Mouse (Mus musculus) liver, embryonic 15.5 days (tissue): ENCODE data around the gene 4921536K21Rik. TPM values are rescaled to one million over a fixed set of nuclear protein-coding genes. Genes with fewer than 3 reads are reported as not detected.

Experiments
- ATAC-seq: fragments of 200-750 bp; cut with Nextera tagmentation; 2 replicates; pipeline ENCODE4 v1.8.0; 2017; ENCODE audit warnings: moderate number of reproducible peaks, mild to moderate bottlenecking, moderate library complexity; ENCODE audit not compliant: insufficient read depth
- H3K27ac ChIP-seq: fragments of 300-500 bp; sonication (generic); replicated peaks from 2 replicates; pipeline ENCODE4 v1.5.1; 2015; ENCODE audit warnings: mild to moderate bottlenecking, inconsistent platforms
- H3K27me3 ChIP-seq: fragments of 300-500 bp; sonication (generic); 2 replicates; pipeline ENCODE4 v1.6.1; 2015; ENCODE audit warnings: mild to moderate bottlenecking, inconsistent platforms
- H3K36me3 ChIP-seq: fragments of 300-500 bp; sonication (generic); replicated peaks from 2 replicates; pipeline ENCODE4 v1.6.1; 2015; ENCODE audit warnings: moderate library complexity, mild to moderate bottlenecking, inconsistent platforms
- H3K4me1 ChIP-seq: fragments of 300-500 bp; sonication (generic); replicated peaks from 2 replicates; pipeline ENCODE4 v1.6.1; 2015; ENCODE audit warnings: inconsistent platforms
- H3K4me2 ChIP-seq: fragments of 300-500 bp; sonication (generic); 2 replicates; pipeline ENCODE4 v1.6.1; 2015; ENCODE audit warnings: moderate library complexity, mild to moderate bottlenecking, inconsistent platforms
- H3K4me3 ChIP-seq: fragments of 300-500 bp; sonication (generic); replicated peaks from 2 replicates; pipeline ENCODE4 v1.5.1; 2015; ENCODE audit warnings: mild to moderate bottlenecking, inconsistent platforms
- H3K9ac ChIP-seq: fragments of 300-500 bp; sonication (generic); 2 replicates; pipeline ENCODE4 v1.6.1; 2015; ENCODE audit warnings: moderate library complexity, mild to moderate bottlenecking, inconsistent platforms
- H3K9me3 ChIP-seq: fragments of 300-500 bp; sonication (generic); replicated peaks from 2 replicates; pipeline ENCODE4 v1.6.1; 2016; ENCODE audit warnings: inconsistent platforms
- WGBS: fragments of 180-500 bp; shearing (Covaris S2); methylation state at CpG from one replicate; pipeline ENCODE4 v1.1.7; 2015; ENCODE audit warnings: mixed read lengths; ENCODE audit not compliant: insufficient replicate concordance; 5-methylcytosine and 5-hydroxymethylcytosine counted together
- polyA plus RNA-seq: library from polyadenylated mRNA; unstranded; fragments of >200 nt; fragmentation: Nextera tagmentation; extraction: Ambion mirVana; gene quantifications from 2 replicates; pipeline ENCODE4 v1.2.1, GENCODE M21; 2015

Gene 4921536K21Rik
- polyA plus RNA-seq: not detected in 2 replicates

GRCm38 (mm10) chr11:3894406-3895281 is at the start of gene 4921536K21Rik, which contains the start of gene Dusp18:
Gene 4921536K21Rik, minus strand, starts transcription at chr11:3895098.
Gene Dusp18, plus strand, starts transcription at chr11:3895240.
- H3K36me3 ChIP-seq: no peaks in the 10 kb centered on the region
- 6% methylated on average over 46 of the region's 46 CpGs for WGBS
- H3K4me1 ChIP-seq: peaks cover 13% of the 10 kb centered on the region
- no peaks in the 10 kb centered on the region for H3K9me3 ChIP-seq
- H3K27ac ChIP-seq: no peak within 1 kb of the TSS
- peak within 1 kb of the TSS; percentile 73 for H3K4me2 ChIP-seq
- ATAC-seq: peak; percentile 87
- H3K4me3 ChIP-seq: peak within 1 kb of the TSS; percentile 50
- no peaks in the 10 kb centered on the region; the same call in 1 of the 2 replicates for H3K27me3 ChIP-seq
- H3K9ac ChIP-seq: 0 out of 2 replicates have a peak within 1 kb of the TSS, but pooled peaks have one; percentile 21

- peaks cover 21% of the 10 kb centered on the region for H3K27me3 ChIP-seq
- no peak overlapping the region for H3K9ac ChIP-seq
- H3K9me3 ChIP-seq: no peaks in the 10 kb centered on the region
- no peaks in the 10 kb centered on the region for H3K36me3 ChIP-seq
- H3K4me1 ChIP-seq: no peaks in the 10 kb centered on the region
- no peak for ATAC-seq
- H3K4me3 ChIP-seq: no peak overlapping the region
- no peak overlapping the region for H3K27ac ChIP-seq
- 73% methylated on average over 7 of the region's 7 CpGs for WGBS
- no peak overlapping the region for H3K4me2 ChIP-seq
Observed at GRCm38 (mm10) chr11:3941371-3941770, 46.5 kb upstream of the 4921536K21Rik start.

GRCm38 (mm10) chr11:3937321-3937874 is 42.5 kb upstream of the 4921536K21Rik start:
- no peaks in the 10 kb centered on the region for H3K36me3 ChIP-seq
- no peak for ATAC-seq
- WGBS: 71% methylated on average over 13 of the region's 13 CpGs
- no peak overlapping the region for H3K9ac ChIP-seq
- H3K4me1 ChIP-seq: 0 out of 2 replicates have a peak, but pooled peaks cover 2% of the 10 kb centered on the region
- H3K27me3 ChIP-seq: peaks cover 3% of the 10 kb centered on the region; the same call in 1 of the 2 replicates
- no peak overlapping the region for H3K4me2 ChIP-seq
- no peak overlapping the region for H3K27ac ChIP-seq
- H3K4me3 ChIP-seq: no peak overlapping the region
- H3K9me3 ChIP-seq: no peaks in the 10 kb centered on the region

- Histone ChIP-seq H3K27ac (no peak overlapping the region), H3K9ac (no peak overlapping the region), H3K4me2 (no peak overlapping the region), H3K4me3 (no peak overlapping the region), H3K27me3 (peaks cover 3% of the 10 kb centered on the region; the same call in 1 of the 2 replicates), H3K36me3 (no peaks in the 10 kb centered on the region), H3K4me1 (0 out of 2 replicates have a peak, but pooled peaks cover 12% of the 10 kb centered on the region), H3K9me3 (no peaks in the 10 kb centered on the region)
- 65% methylated on average over 3 of the region's 3 CpGs for WGBS
- ATAC-seq: no peak
Observed at GRCm38 (mm10) chr11:3936318-3936717, 41.4 kb upstream of the 4921536K21Rik start.

- Histone ChIP-seq H3K36me3 (no peaks in the 10 kb centered on the region), H3K9me3 (no peaks in the 10 kb centered on the region), H3K4me3 (no peak overlapping the region), H3K4me1 (peaks cover 16% of the 10 kb centered on the region; the same call in 1 of the 2 replicates), H3K4me2 (no peak overlapping the region), H3K27me3 (peaks cover 3% of the 10 kb centered on the region; the same call in 1 of the 2 replicates), H3K27ac (no peak overlapping the region), H3K9ac (no peak overlapping the region)
- WGBS: 52% methylated on average over 4 of the region's 4 CpGs
- ATAC-seq: no peak
Observed at GRCm38 (mm10) chr11:3935135-3935534, 40.2 kb upstream of the 4921536K21Rik start.

- H3K27me3 ChIP-seq: peaks cover 3% of the 10 kb centered on the region; the same call in 1 of the 2 replicates
- no peaks in the 10 kb centered on the region for H3K9me3 ChIP-seq
- 74% methylated on average over 9 of the region's 9 CpGs for WGBS
- H3K27ac ChIP-seq: no peak overlapping the region
- no peaks in the 10 kb centered on the region for H3K36me3 ChIP-seq
- no peak for ATAC-seq
- H3K4me1 ChIP-seq: peaks cover 21% of the 10 kb centered on the region; the same call in 1 of the 2 replicates
- H3K4me3 ChIP-seq: no peak overlapping the region
- no peak overlapping the region for H3K4me2 ChIP-seq
- H3K9ac ChIP-seq: no peak overlapping the region
Observed at GRCm38 (mm10) chr11:3933756-3934285, 38.9 kb upstream of the 4921536K21Rik start.

- ATAC-seq: peak; percentile 68
- H3K9me3 ChIP-seq: no peaks in the 10 kb centered on the region
- under 1% methylated on average over 17 of the region's 26 CpGs for WGBS
- H3K9ac ChIP-seq: peak within 1 kb of the TSS; percentile 19; the same call in 1 of the 2 replicates
- peak within 1 kb of the TSS; percentile 57 for H3K4me3 ChIP-seq
- H3K4me2 ChIP-seq: peak within 1 kb of the TSS; percentile 69
- H3K36me3 ChIP-seq: no peaks in the 10 kb centered on the region
- no peak within 1 kb of the TSS; the same call in 1 of the 2 replicates for H3K27ac ChIP-seq
- no peaks in the 10 kb centered on the region for H3K27me3 ChIP-seq
- peaks cover 21% of the 10 kb centered on the region; the same call in 1 of the 2 replicates for H3K4me1 ChIP-seq
Observed at GRCm38 (mm10) chr11:3931511-3932211, 36.8 kb upstream of the 4921536K21Rik start, which contains the start of gene Tcn2. Gene Tcn2, minus strand, starts transcription at chr11:3932159.

- Histone ChIP-seq H3K4me1 (peaks cover 21% of the 10 kb centered on the region; the same call in 1 of the 2 replicates), H3K4me3 (peak overlapping the region; percentile 57), H3K9me3 (no peaks in the 10 kb centered on the region), H3K4me2 (peak overlapping the region; percentile 69), H3K9ac (no peak overlapping the region; the same call in 1 of the 2 replicates), H3K27ac (no peak overlapping the region), H3K27me3 (no peaks in the 10 kb centered on the region), H3K36me3 (no peaks in the 10 kb centered on the region)
- ATAC-seq: no peak
- whole genome bisulfite sequencing: 39% methylated on average over 6 of the region's 6 CpGs
Observed at GRCm38 (mm10) chr11:3930931-3931330, 36.0 kb upstream of the 4921536K21Rik start.

- no peak for ATAC-seq
- H3K9ac ChIP-seq: no peak overlapping the region
- WGBS: 23% methylated on average over 4 of the region's 4 CpGs
- no peaks in the 10 kb centered on the region for H3K36me3 ChIP-seq
- no peaks in the 10 kb centered on the region for H3K9me3 ChIP-seq
- H3K27ac ChIP-seq: no peak overlapping the region; the same call in 1 of the 2 replicates
- no peak overlapping the region for H3K4me3 ChIP-seq
- peaks cover 21% of the 10 kb centered on the region; the same call in 1 of the 2 replicates for H3K4me1 ChIP-seq
- H3K27me3 ChIP-seq: no peaks in the 10 kb centered on the region
- H3K4me2 ChIP-seq: 0 out of 2 replicates have a peak overlapping the region, but pooled peaks have one; percentile 69
Observed at GRCm38 (mm10) chr11:3930019-3930418, 35.1 kb upstream of the 4921536K21Rik start.

GRCm38 (mm10) chr11:3925916-3926315 is 31.0 kb upstream of the 4921536K21Rik start:
- no peak for ATAC-seq
- H3K4me1 ChIP-seq: peaks cover 6% of the 10 kb centered on the region; the same call in 1 of the 2 replicates

More at GRCm38 (mm10) chr11:3925916-3926315, 31.0 kb upstream of the 4921536K21Rik start:
- H3K36me3 ChIP-seq: peaks cover 4% of the 10 kb centered on the region; the same call in 1 of the 2 replicates
- H3K27ac ChIP-seq: no peak overlapping the region
- no peak overlapping the region for H3K9ac ChIP-seq
- no peak overlapping the region for H3K4me3 ChIP-seq
- H3K4me2 ChIP-seq: no peak overlapping the region
- H3K9me3 ChIP-seq: no peaks in the 10 kb centered on the region
- 71% methylated on average over 10 of the region's 10 CpGs for WGBS
- H3K27me3 ChIP-seq: no peaks in the 10 kb centered on the region
